Mouse (Mus musculus) thymus, postnatal 10 days (tissue): ENCODE data around the gene Rbm4b.
A peak's percentile ranks its signal among the peaks of the same experiment; 100 is the strongest.

Experiments
- DNase-seq, 2 experiments: peaks; one replicate each; pipeline ENCODE4 v3.0.0; 2021; ENCODE audit warnings: low spot score in 2 of 2

Rbm4b gene

DNA sequence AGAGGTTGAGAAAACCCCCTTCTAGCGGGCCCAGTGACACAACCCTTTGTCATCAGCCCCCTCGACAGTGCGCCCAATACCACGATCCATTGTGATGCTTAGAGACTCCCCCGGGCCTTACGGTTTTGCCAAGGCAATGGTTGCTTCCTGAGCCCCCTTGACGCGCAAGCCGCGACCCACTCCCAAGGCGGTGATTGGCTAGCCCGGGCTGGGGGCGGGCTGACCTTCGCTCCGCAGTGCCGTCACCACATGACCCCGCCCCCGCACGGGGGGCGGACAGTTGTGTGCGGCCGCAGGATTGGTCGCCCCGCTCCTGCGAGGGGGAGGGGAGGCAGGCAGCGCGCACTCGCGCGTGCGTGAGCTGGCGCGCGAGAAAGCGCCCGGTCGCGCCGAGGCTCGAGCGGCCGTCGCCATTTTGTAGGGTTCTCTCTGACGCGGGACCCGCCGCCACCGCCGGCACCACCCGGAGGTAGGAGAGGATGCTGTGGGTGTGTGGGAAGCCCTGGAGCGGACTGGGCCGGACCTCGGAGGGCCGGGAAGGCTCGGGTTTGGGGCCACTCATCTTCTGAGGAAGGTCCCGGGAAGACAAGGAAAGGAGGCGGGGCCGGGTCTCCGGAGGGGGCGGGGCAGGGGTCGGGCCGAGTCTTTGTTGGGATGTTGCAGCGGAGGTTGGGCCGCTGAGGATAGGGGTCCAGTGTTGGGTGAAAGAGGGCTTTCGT, at the start of gene Rbm4b:
Rbm4b (plus strand) TSS at position 305 of the 719 bp plus-strand sequence.
- DNase-seq = peak; percentile 97 to 98

- DNase-seq = no peak
Observed at GRCm38 (mm10) chr19:4708765-4709164, 47.5 kb upstream of the Rbm4b start.

DNA sequence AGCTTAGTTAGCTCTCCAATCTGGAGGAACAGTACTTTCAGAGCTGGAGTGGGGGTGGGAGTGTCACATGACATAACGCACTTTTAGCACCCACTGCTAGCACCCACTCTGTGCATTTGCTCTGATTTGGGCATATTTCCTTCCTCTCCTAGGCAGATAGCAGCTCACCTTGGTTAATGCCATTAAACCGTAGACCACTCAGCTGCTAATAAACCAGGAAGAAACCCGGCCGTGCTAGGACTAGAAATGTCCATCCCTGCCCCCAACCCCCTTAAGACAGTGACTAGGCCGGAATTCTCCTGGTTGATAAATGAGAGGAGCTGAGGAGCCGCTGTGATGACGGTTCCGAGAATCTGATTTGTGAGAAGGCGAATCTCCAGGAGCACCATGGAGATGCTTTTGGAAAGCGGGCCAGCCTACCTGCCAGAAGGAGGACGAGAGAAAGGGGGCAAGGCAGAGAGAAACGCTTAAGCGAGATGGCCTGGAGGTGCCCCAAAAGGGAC, 45.1 kb upstream of the Rbm4b start, which contains the start of gene Sptbn2:
Sptbn2 (plus strand) TSS at position 70 of the 503 bp plus-strand sequence.
- DNase-seq = no peak

- DNase-seq = no peak
Observed at GRCm38 (mm10) chr19:4711601-4712155, 44.6 kb upstream of the Rbm4b start.

DNA sequence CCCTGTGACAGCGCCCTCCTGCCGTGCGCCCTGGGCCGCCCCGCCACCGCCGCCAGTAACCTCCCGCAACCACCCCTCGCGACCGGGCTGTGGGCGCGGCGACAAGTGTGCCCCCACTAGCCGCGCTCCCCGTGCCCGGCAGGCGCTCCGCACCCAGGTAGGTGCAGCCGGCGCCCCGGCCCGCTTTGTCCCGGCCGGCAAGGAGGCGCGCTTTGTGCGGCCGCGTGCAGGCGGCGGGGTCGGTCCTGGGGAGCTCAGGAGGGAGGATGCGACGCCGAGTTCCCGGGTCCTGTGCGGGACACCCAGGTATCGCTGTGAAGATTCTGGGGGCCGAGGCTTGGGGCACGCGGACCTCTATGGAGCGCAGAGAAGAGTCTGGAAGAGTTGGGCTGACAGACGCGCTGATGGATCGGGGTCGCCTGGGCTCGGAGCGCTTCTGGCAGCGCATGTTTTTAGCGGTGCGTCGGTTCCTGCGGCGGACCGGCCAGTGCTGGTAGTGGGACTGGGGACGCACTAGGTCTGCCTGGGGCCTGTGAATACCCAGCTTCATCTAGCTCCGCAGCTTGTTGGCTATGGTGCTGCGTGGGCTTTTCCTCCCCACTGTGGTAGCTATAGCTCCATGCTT, 44.0 kb upstream of the Rbm4b start:
- no peak for DNase-seq

DNA sequence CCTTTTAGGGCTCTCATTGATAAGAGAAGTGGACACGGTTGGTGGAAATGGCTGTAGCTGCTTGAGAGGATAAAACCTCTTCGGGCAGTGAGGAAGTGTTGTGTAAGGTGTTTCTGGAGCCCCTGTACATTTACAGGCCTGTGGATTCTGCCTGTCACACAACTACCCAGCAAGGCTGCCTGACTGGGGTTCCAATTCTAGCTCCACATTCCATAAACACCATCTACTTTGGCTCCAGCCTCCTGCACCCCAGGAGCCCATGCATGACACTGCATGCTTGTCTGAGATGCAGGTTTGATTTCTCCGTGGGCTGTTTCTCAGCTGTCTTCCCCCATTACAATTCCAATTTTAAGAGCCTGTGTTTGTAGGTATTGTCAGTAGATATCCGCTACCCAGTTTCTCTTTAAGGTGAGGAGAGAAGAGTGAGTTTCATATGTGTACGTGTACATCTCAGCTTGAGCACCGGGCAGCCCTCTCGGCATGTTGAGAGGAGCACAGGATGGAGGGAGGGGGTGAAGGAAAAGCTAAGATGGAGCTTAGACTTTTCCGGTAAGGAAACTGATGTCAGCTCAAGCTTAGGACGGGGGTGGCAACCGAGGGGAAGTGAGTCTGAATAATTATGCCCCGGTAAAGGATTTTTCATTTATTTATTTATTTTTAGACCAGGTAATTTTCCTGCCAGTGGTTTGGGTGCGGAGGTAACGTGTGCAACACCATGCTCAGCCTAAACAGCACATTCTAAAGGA, 43.3 kb upstream of the Rbm4b start:
- DNase-seq = no peak

DNA sequence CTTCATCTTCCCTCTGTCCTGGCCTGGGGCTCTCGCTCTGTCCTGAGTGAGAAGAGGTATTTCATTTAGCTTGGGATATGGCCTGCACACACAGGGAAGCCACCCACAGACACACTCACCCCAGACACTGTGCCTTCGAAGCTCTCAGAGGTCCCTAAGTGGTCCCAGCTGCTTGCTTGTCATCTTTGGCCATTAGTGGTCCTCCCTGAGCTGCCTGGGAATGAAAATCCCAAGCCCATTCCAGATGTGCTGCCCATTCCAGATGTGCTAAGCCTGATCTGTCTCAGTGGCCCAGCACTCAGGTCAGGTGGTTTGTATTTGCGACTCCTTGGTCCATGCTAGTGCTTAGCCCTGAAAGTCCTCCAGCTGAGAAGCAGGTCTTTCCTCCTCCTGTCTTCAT, 42.4 kb upstream of the Rbm4b start:
- DNase-seq = no peak

DNA sequence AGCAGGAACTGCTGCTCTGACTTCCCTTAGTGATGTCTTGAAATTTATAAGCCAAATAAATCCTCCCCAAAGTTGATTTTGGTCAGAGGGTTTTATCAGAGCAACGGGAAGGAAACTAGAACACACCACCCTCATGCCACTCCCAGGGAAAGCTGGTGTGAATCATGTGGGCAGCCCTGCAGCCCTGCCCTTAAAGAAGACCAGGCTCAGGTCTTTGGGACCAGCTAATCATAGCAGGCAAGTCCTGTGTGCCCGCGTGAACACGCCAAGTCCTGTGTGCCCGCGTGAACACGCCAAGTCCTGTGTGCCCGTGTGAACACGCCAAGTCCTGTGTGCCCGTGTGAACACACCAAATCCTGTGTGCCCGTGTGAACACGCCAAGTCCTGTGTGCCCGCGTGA, 39.5 kb upstream of the Rbm4b start:
- DNase-seq = no peak

DNA sequence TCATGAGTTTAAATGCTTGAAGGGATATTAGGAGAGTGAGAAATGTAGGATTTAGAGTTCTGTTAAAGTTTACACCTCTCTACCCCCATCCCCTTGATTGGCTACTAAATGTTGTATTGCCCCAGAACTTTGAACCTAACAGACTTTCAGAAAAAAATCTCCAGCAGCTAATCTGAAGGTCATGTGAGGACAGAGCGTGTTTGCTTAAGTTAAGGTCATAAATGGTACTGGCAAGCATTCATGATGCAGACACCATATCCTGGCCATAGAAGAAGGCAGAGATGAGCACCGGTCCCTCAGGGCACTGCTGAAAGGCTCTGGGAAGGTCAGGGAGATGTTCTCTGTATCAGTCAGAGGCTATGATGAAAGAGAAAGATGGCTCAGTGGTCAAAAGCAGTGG, 39.0 kb upstream of the Rbm4b start:
- no peak for DNase-seq

GRCm38 (mm10) chr19:4718716-4719115, 37.6 kb upstream of the Rbm4b start:
- no peak for DNase-seq

- DNase-seq = no peak
Observed at GRCm38 (mm10) chr19:4719351-4719764, 36.9 kb upstream of the Rbm4b start.

GRCm38 (mm10) chr19:4720112-4720511, 36.2 kb upstream of the Rbm4b start:
- DNase-seq = no peak

GRCm38 (mm10) chr19:4720671-4721244, 35.5 kb upstream of the Rbm4b start:
- DNase-seq = no peak

GRCm38 (mm10) chr19:4729186-4729585, 27.1 kb upstream of the Rbm4b start:
- no peak for DNase-seq

GRCm38 (mm10) chr19:4733052-4733451, 23.2 kb upstream of the Rbm4b start:
- DNase-seq = no peak

GRCm38 (mm10) chr19:4737866-4738265, 18.4 kb upstream of the Rbm4b start:
- DNase-seq = no peak

DNA sequence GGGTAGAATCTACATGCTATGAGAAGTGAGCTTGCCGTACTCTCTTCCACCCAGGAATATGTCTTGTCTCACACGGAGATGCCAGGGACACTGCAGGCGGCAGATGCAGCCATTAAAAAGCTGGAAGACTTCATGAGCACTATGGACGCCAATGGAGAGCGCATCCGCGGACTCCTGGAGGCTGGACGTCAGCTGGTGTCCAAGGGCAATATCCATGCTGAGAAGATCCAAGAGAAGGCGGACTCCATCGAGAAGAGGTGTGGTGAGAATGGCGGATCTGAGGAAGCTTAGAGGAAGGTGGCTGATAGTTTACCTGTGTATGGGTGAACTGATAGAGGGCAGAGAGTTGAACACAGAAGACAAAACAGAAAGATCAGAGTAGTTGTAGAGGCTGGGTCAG, 17.2 kb upstream of the Rbm4b start:
- no peak for DNase-seq

DNA sequence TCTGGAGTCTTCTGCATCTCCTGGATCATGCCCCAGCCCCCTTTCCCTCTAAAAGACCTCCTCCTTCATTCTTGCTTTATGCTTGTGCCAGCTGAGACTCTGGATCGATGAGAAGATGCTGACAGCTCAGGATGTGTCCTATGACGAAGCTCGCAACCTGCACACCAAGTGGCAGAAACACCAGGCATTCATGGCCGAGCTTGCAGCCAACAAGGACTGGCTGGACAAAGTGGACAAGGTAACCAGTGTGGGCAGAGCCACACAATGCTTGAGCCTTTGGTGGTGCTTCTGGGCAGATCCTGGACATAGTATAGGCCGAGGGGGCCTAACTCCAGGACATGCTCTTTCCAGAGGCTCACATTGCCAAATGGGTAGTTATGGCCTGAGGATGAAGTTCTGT, 16.5 kb upstream of the Rbm4b start:
- DNase-seq = no peak

GRCm38 (mm10) chr19:4741482-4741881, 14.8 kb upstream of the Rbm4b start:
- DNase-seq = no peak

- DNase-seq = no peak
Observed at GRCm38 (mm10) chr19:4742229-4742628, 14.1 kb upstream of the Rbm4b start.

GRCm38 (mm10) chr19:4743524-4743923, 12.8 kb upstream of the Rbm4b start:
- peak in 1 of 2 experiments; percentile 25 for DNase-seq

DNA sequence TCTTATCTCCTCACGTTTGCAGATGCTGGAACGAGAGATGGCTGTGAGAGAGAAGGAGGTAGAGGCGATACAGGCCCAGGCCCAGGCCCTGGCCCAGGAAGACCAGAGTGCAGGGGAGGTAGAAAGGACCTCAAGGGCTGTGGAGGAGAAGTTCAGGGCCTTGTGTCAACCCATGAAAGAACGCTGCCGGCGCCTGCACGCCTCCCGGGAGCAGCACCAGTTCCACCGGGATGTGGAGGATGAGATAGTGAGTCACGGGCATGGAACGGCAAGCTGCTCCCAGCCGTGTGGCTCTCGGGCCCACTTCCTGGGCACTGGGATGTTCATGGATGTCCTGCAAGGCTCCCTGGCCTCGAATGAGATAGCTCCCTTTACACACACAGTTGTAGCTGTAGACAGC, 12.3 kb upstream of the Rbm4b start:
- no peak for DNase-seq
